Mouse (Mus musculus): ENCODE measurements at regions not wholly inside any gene's neighbourhood (a gene's known extent, or its start where the extent isn't known, plus 50 kb on each side); places are given as distances from the start of the nearest gene placed in this dataset.

GRCm38 (mm10) chr15:53399663-53400553, 484.8 kb upstream of the Gm7489 start:
- DNase-seq: peak; percentile 54 to 55

GRCm38 (mm10) chr15:53400554-53400846, 484.2 kb upstream of the Gm7489 start:
- DNase-seq: peak; percentile 24 to 42
